Comparison of ENCODE assay signal across 22 mouse cellular contexts in genomic region chr16:58432384-58432783, GRCm38 (mm10). TPM values are rescaled to one million over a fixed set of nuclear protein-coding genes. Genes with fewer than 3 reads are reported as not detected.
DNase-seq lines count a peak whose midpoint lies in the region; ATAC-seq and TF ChIP-seq lines count a peak whose summit lies in the region.
"Had no signal": no experiment of that assay in that cellular context is flagged by ENCODE, and none has a peak within 500 bp of the region (broad histone marks: within the 10 kb centered on the region; RNA-seq: fewer than 3 reads in every experiment).

No protein-coding gene starts in this region.

- H3K36me3 ChIP-seq in C2C12 (ENCODE audit: control insufficient read depth, insufficient read depth) = peaks cover 48% of the 10 kb centered on the region
- peaks cover 30% of the 10 kb centered on the region for H3K36me3 ChIP-seq in myocyte (ENCODE audit: control insufficient read depth, insufficient read depth)

- no peak for TF ChIP-seq POLR2A in myocyte (IDR thresholded peaks at IDR 0.05; ENCODE audit: insufficient read length, low read depth)

- H3K27me3 ChIP-seq in C2C12 (ENCODE audit: control insufficient read depth, insufficient read depth, insufficient read length) (no peaks in the 10 kb centered on the region), myocyte (ENCODE audit: control insufficient read depth, insufficient read depth, insufficient read length) (no peaks in the 10 kb centered on the region)
- H3K27me3 ChIP-seq: CH12.LX, Patski had no signal

- H3K4me2 ChIP-seq in myocyte (ENCODE audit: low read depth) = no peak overlapping the region

- H3ac ChIP-seq in C2C12 (ENCODE audit: control insufficient read depth, insufficient read length, low read depth) (no peak overlapping the region), myocyte (ENCODE audit: control insufficient read depth, insufficient read length) (no peak overlapping the region)

- no peak overlapping the region for H3K4me3 ChIP-seq in C2C12 (ENCODE audit: insufficient read depth, poor library complexity, severe bottlenecking)
- H3K4me3 ChIP-seq in myocyte = no peak overlapping the region

- DNase-seq in adipocyte (ENCODE audit: low spot score) = peak; percentile 48
- no peak for DNase-seq in kidney, adult 11 months
- no peak for DNase-seq in gastrocnemius, postnatal 10 days
- DNase-seq: adrenal gland, adult 2 months; adrenal gland, adult 8-10 months; adrenal gland, postnatal 10 days; adrenal gland, postnatal 14 days; adrenal gland, postnatal 25 days; adrenal gland, postnatal 36 days; B cell, adult 2 months; cerebellum, adult 11 months; cerebellum, adult 11-12 months; cerebellum, adult 18-20 months; cerebellum, adult 2 months; cerebellum, adult 8-10 months; cerebellum, adult 9-10 months had no signal

- peaks cover 35% of the 10 kb centered on the region for H3K79me3 ChIP-seq in C2C12 (ENCODE audit: low read depth)

- ATAC-seq in activated CD4-positive, CD25-positive, alpha-beta regulatory T cell, adult 4 months = no peak
- ATAC-seq: CD4-positive, CD25-positive, alpha-beta regulatory T cell, adult 4 months had no signal

- peaks cover 75% of the 10 kb centered on the region for H3K79me2 ChIP-seq in C2C12 (ENCODE audit: control insufficient read depth, insufficient read depth)
- peaks cover 57% of the 10 kb centered on the region for H3K79me2 ChIP-seq in myocyte (ENCODE audit: control insufficient read depth, insufficient read depth)

- TF ChIP-seq CTCF in C2C12 (IDR thresholded peaks at IDR 0.05; ENCODE audit: control insufficient read depth, insufficient read depth, insufficient read length) = no peak

TF ChIP-seq in C2C12, 6 proteins besides CTCF, POLR2A, EP300 and RAD21:
- TF ChIP-seq MYOD1 (IDR thresholded peaks at IDR 0.05; ENCODE audit: control insufficient read depth, insufficient read length, low read depth) (no peak), CEBPB (IDR thresholded peaks at IDR 0.05; ENCODE audit: low read depth) (peak; percentile 68), FOSL1 (IDR thresholded peaks at IDR 0.05; ENCODE audit: insufficient read depth, low read length, poor library complexity, severe bottlenecking) (no peak)

TF ChIP-seq in myocyte, 11 proteins besides CTCF, POLR2A, EP300 and RAD21:
- TF ChIP-seq CEBPB (IDR thresholded peaks at IDR 0.05; ENCODE audit: insufficient read depth, poor library complexity, severe bottlenecking) (peak; percentile 66; the same call in 1 of the 2 replicates), E2F4 (IDR thresholded peaks at IDR 0.05; ENCODE audit: insufficient read depth) (no peak)

RNA-seq across cellular contexts. Expression of gene Dcbld2, which starts 24.1 kb away (rescaled TPM):
- polyA plus RNA-seq in C2C12 (2012; fragmentation: generic; extraction: Trizol) (14.1 TPM), myocyte (2012; fragmentation: generic; extraction: Trizol) (10.4 TPM)
- under 1 TPM; 0.24 to 0.32 TPM for polyA plus RNA-seq in activated CD4-positive, CD25-positive, alpha-beta regulatory T cell, adult 4 months (2017; shearing (Covaris generic))
- 10 to 100 TPM; 10.5 to 14.7 TPM for total RNA-seq in gastrocnemius, postnatal 10 days (2021)
